Mouse (Mus musculus) lung, postnatal 0 days (tissue): ENCODE measurements at regions not wholly inside any gene's neighbourhood (a gene's known extent, or its start where the extent isn't known, plus 50 kb on each side); places are given as distances from the start of the nearest gene placed in this dataset.
A peak's percentile ranks its signal among the peaks of the same experiment; 100 is the strongest.

Experiments
- CTCF ChIP-seq: IDR thresholded peaks from 2 replicates; pipeline ENCODE4 v1.5.1; 2016; ENCODE audit warnings: antibody characterized with exemption, mild to moderate bottlenecking
- EP300 ChIP-seq: IDR thresholded peaks from 2 replicates; pipeline ENCODE4 v1.6.1; 2016; ENCODE audit warnings: antibody characterized with exemption, mild to moderate bottlenecking, control low read depth

DNA sequence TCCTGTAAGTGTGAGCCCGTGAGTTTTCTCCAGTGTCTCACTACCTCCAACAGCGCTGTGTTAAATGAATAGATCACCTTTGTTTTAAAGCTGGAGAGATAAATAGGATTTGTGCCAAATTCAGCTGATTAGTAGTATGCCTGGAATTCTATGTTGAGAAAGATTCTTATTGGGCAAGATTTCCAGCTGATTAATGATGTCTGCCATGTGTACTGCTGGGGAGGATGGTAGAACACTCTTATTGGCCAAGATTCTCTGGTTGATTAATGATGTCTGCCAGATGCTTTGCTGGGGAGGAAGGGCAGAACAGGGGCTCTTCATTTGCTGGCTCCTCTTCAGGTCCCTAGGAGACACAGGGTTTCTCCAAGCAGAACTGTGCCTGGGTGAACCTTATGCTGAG lies 158.9 kb upstream of the Bmper start:
- no peak for TF ChIP-seq CTCF
- TF ChIP-seq EP300 = 0 out of 2 replicates have a peak, but pooled peaks have one; percentile 24
